Mouse (Mus musculus): ENCODE measurements at regions not wholly inside any gene's neighbourhood (a gene's known extent, or its start where the extent isn't known, plus 50 kb on each side); places are given as distances from the start of the nearest gene placed in this dataset.

GRCm38 (mm10) chr5:112051786-112052185 is 200.5 kb downstream of the Cryba4 start:
- no peak for TF ChIP-seq CTCF (IDR thresholded peaks at IDR 0.05; ENCODE audit: low read depth, low read length)
- no peak for TF ChIP-seq POLR2A (IDR thresholded peaks at IDR 0.05; ENCODE audit: borderline replicate concordance, low read depth, low read length)

Data from bone marrow macrophage, adult 2 months (primary cell).